Mouse (Mus musculus) mesoderm, embryonic 11.5 days (tissue): ENCODE measurements around the gene Kalrn.
A peak's percentile ranks its signal among the peaks of the same experiment; 100 is the strongest.

Experiments used
- DNase-seq: peaks from one replicate; pipeline ENCODE4 v3.0.0-alpha.2; 2012; ENCODE audit warnings: low read depth, low spot score

Gene Kalrn

DNA sequence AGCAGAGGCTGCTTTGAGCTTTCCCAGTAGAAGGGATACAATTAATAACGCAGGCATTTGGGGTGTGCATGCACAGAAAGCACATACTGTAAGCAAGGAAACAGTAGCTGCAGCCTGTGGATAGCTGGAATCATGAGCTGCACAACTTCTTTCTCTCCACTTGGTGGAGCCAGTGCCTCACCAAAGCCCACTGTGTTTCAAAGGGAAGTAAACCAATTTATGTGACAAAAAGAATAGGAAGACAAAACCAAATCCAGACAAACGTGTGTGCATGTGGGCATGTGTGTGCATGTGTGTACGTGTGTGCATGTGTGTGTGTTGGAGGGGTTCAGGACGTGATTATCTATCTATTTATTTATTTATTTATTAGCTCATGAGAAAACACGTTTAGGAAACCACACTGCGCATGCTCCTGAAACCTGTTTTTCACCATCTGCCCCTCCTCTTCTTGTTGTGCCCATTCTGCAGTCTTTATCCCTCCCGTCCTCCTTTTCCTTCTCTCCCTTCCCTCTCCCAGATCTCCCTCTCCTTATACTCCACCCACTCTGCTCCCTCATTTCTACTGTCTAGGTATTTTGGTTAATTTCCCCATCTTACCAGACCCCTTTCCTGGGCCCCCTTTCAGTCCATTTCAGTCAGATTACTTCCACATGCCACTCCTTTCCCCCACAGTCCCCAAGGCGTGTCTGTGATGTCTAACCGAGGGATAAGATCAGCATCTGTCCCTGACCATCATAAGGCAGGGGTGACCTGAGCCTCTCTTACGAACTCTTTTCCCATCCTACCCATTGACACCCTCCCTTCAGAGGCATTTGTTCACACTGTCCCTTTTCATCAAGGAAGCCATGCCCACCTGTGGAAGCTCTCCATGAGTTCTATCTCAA is 380.1 kb downstream of the Kalrn start:
- peak; percentile 68 for DNase-seq

DNA sequence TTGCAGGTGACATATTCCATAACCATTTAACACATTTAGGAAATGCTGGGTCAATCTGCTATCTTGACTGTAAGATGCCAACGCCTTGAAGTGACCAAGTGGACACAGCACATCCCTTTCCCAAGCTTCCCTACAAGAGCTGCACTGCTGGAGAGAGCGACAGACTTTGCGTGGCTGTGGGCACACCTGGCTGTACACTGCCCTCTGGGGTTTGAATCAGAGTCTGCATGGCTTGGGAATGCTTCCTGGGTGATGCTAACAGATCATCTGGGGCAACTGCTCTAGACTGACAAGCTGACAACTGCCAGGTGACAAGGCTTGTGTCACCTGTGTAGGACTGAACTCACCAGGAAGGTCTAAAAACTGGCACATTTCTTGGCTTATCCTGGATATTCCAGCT is 388.6 kb downstream of the Kalrn start:
- DNase-seq, result no peak

DNA sequence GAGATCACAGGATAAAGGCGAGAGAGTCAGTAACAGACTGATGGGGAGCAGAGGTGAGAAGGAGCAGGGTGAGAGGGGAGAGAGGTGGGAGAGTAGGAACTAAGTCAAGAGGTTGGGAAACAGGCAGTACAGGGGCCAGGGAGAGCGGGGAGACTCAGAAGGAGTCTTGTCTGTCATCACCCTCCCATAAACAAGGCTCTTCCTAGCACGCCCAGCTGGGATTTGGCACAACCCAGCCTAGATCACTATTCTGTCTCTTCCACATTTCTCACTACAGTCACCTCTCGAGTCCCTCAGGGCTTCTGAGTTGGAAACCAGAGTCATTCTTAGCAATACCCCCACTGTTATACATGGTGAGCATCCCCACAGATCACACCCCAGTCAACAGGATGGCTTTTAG is 390.1 kb downstream of the Kalrn start:
- DNase-seq, result no peak

DNA sequence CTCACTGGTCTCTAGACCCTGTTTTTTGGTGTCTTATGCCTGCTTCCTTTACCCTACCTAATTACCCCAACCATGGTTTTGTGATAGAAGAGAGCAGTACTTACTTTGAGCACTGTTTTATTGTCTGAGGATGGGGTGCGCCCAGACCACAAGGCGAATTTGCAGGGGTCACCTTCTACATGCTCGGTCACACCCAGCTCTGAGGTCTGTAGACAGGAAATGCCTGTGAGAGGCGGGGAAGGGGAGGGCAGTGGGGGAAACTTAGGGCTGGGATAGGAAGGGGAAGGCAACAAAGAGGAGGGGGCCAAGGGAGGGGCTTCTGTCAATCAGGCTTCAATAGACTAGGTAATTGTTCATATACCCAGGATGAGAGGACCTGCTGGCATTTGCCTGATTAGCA is 397.7 kb downstream of the Kalrn start:
- DNase-seq, result no peak

DNA sequence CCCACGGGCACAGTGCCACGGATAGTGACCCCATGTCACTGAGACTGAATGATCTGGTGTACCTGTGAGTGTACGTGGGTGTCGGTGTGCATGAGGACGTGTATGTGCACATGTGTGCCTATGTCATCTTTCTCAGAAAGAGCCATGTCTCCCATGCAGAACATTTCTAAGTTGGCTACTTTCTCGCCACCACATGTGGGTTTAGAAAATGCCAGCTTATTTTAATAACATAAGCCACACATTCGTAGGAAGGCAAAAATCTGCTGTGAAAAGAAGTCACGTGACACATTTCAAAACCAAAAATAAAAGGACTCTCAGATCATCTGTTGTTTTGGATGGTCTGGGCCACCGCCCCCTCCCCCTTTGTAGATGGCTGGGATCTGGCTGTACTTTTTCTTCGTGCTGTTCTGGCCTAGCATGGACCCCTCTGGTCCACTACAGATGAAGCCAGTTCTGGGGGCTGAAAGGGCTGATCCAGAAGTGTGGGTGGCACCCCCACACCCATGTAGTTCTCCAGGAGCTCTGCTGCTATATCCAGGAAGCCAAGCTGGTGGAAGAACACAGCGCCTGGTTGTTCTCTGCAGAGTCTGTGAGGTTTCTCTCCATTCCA is 400.7 kb downstream of the Kalrn start:
- DNase-seq, result no peak

DNA sequence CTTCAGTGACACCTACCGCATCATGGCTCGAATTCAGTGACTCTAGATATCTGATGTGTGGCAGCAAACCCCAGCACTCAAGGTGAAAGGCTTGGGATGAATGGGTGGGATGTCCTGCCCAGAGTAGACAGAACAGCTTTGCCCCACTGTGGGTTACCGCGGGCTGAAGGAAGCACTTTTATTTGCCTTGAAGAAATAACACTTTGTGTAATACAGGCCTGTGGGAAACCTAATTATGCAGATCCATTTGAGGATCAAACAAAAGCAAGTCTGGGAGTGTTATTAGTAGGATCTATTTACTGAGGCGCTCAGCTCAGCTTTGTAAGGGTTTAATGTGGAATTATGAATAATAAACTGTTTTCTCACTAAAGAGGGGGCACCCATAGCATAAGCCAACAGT is 406.3 kb downstream of the Kalrn start:
- no peak for DNase-seq

DNA sequence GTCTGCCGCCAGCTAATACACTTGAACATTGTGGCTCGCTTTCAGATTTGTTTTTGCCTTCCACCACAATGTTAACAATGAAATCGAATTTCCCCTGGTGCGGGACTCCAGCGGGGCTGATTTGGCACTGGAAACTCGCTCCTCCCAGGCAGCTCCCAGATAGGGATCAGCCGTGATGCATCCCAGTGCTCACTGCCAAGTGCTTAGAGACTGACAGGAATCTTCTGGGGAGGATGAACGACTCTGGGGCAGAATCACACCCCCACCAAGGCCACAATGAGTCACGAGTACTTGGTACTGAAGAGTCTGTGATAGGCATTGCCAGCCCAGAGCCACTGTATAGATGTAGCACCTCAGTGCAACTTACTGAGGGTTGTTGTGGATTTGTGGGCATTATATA is 410.2 kb downstream of the Kalrn start:
- no peak for DNase-seq

DNA sequence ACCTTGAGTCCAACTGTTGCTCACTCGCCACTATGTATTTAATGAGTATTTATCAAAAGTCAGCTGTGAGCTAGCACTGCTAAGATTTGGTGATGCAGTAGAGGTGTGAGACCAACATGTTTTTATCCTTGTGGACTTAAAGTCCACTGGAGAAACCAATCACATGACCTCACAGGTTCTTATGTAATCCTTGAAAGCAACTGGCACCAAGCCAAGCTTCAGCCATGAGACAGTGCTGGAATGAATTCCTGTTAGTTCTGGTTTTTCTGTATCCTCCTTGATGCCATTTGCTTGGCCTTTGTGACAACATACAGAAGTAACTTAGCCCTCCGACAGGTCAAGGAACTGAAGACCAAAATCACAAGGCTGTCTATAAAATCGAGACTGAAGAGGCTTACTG is 413.8 kb downstream of the Kalrn start:
- no peak for DNase-seq

DNA sequence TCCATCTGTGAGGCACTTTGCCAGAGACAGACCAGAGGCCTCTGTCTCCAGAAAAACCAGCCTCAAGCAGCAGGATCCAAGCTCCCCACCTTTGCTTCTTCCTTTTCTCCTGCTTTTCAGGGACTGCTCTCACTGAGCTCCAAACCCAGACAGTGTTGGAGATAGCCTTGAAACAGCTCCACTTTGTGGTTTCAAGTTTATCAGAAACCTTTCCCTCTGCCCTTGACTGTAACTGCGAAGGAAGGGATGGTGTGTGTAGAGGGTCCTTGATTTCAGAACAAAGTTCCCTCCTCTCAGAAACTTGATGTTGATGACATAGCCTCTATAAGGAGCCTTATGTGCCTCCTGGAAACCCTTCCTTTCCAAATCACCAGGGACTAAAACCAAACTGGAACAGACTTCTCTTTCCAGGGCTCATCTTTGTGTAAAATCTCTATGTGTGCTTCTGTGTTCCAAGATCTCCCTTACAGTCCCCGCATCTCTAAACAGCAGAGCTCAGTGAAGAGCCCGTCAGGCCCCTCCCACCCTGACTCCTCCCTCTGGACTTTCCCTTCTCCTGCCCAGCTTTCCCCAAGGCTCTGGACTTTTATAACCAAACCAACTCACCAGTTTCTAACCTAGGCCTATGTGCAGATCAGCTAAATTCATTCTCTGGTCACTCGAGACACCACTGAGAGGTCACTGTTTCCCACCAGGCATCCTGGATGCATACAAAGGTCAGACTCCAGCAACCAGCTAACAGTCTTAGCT is 415.8 kb downstream of the Kalrn start:
- no peak for DNase-seq

DNA sequence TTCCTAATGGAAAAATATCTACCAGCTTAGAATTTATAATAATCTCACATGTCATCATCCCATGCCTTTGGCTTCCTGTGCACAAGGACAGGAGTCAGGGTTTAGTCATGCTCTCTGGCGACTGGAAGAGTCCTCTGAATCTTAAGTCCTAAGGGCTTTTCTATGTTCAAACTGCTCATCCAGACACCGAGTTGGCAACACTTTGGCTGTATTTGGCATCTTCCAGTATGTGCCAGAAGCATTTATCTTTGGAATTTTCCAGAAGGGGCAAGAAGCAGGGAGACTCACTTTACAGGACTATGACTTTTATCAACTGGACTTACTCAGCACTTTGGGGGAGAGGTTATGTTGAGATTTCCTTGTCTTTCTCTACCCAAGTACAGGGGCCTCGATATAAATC is 417.6 kb downstream of the Kalrn start:
- no peak for DNase-seq

DNA sequence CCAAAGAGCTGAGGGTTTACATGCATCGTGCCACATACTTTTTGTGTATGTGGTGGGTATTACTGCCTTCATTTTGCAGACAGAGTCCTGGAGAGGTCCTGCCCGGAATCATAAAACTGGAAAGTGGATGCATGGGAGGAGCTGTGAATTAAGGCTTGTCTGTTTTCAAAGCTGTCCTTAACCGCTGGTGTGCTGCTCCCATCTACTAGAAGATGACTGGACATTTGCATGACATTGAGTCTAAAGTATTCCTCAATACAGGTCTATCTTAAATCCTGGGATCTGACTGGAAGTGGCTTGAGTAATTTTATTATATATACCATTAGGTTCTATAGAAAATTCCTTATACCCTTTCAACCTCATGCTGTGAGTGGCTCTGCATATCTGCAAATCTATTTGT is 418.4 kb downstream of the Kalrn start:
- no peak for DNase-seq

DNA sequence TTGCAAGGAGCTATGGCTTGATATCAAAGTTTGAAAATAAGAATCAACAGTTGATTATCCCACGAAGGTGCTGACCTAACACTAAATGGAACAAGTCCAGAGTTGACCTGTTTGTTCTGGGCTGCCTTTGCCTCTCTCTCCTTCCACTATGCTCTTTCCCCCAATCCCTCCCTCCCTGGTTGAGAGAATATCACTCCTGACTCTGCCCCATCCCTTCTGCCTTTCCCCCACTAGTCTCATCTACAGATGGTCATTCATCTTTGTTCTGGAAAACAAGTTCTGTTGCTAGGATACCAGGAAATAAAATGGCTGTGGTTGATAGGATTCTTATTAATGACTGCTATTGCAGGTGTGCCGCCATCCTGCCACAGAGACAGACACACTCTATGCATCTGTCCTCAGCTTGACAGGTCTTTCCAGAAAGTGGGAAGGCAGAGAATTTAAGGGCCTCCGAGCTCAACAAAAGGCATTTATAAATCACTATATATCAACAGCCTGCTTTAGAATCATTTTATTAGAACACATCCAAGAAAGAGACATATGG is 421.7 kb downstream of the Kalrn start:
- DNase-seq, result peak; percentile 12

DNA sequence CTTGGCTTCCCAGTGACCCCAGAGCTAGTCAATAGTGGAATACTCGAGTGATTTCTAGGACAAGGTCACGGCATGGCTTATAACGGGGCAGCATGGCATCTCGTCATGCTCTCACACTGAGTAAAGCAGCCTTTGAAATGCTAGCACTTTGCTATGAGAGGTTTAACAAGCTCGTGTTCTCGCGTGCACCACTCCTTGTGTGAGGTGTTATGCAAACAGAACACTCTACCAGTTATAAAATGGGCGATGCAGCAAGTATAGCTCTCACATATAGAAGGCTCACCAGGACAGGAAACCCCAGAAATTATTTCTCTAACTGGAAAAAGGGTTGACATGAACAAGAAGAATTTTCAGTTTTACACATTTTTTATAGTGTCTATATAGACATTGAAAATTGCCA is 431.7 kb downstream of the Kalrn start:
- DNase-seq, result no peak

DNA sequence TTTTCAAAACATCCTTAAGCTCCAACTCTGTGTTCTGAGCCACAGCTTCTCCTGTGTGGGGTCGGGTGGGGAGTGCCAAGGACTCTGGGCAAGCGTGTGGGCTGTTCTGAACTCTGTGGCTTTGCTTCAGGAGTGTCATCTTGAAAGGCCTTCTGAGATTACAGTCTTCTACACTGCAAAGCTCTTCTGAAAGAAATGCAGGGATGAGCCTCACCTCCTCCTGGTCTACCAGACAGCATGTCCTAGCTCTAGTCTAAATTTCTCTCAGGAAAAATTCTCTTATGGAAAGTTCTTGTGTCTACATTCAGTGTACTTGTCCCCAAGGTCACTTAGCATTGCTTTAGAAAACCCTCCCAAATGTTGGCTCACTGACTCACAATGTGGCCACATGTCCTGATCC is 438.3 kb downstream of the Kalrn start:
- no peak for DNase-seq

DNA sequence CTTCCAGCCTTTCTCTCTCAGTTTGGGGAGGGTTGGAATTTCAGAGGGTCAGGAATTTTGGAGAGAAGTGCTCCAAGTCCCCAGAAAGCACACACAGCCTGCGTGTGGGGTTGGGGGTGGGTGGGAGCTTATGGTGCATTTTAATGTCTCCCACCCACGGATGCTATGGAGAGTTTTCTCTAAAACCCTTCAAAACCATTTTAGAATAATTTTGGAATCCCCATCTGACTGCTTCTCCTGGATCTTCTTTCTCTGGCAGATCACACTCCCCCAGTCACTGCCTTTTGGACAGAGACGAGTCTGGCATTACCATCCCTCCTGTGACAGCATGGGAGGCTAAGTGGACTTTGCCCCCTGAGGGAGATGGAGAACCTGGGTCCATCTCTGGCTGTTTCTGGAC is 438.7 kb downstream of the Kalrn start:
- DNase-seq, result no peak

DNA sequence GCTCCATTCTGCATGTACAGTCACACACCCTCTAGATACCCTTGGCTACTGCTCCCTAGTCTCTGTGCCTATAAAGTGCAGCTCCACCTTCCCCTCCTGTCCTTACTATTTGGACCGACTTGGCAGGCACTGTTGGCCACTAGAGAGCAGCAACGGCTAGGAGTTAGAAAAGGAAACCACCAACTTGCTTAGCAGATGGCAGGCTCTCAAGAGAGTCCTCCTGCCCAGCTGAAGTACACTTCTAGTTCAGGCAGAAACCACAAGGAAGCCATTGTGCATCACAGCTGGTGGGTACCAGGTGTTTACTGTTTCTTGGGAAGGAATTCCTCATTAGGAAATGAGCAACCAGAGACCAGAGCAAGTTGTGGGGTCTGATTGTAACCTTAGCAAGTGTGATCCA is 447.7 kb downstream of the Kalrn start:
- DNase-seq, result peak; percentile 75

DNA sequence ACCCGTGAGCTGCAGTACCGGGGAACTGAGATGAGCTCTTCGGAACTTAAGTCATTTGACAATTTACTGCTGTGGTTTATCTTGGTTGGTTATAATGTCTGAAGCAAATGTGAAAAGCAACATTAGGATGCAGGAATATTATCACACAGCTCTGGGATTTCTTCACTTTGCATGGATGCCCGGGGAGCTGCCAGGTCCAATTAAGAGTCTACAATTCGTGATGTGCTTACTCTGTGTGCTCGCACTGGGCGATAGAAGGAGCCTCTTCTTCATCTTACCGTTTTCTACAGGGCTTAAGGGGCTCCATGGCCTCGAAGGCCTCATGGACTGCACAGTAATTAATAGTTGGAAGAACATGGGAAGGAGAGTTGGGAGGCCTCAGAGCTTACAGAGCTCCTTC is 450.8 kb downstream of the Kalrn start:
- DNase-seq, result no peak

DNA sequence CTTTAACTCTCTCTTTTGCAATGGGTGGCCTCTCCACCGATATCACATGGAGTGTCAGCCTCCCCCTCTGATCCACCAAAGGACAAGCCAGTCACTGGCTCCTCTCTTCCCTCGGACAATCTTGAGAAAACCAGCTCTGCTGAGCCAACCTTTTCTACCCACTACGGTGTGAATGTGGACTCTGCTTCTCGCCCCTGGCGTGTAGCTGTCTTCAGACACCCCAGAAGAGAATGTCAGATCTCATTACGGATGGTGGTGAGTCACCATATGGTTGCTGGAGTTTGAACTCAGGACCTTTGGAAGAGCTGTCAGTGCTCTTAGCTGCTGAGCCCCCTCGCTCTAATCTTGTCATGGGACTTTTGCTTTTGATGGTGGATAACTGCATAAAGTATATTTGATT is 452.0 kb downstream of the Kalrn start:
- no peak for DNase-seq

DNA sequence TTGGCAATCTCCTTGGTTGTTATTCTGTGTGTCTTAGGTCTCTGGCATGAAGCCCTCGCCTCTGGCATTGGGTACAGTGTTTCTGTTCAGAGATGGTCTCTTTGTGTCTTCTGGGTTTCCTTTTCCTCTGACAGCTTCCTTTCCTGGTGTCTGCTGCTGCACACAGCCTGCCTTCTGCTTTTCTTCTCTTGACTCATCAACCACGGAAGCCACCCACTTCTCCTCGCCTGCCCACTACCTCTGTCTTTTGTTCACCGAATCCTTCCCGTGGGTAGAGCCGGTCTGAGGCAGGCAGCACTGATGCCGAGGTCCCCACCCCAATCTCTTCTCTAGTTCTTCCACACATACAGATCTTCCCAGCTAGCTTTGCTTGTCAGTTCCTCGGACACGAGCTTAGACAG is 452.5 kb downstream of the Kalrn start:
- no peak for DNase-seq

DNA sequence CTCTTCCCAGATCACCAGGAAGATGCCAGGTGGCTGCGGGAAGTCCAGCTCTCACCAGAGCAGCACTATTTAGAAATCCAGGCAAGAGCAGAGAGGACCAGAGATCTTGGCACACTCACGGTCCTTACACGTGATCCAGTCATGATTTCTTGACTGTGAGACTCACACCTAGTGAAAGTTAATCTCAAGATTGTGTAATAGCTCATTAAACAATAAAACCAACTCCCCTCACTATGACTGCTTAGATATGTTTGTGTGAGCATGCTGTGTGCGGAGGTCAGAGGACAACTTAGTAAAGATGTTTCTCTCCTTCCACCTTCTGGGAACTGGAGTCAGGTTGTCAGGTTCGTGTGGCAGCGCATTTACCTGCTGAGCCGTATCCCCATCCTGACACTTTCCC is 453.5 kb downstream of the Kalrn start:
- no peak for DNase-seq

DNA sequence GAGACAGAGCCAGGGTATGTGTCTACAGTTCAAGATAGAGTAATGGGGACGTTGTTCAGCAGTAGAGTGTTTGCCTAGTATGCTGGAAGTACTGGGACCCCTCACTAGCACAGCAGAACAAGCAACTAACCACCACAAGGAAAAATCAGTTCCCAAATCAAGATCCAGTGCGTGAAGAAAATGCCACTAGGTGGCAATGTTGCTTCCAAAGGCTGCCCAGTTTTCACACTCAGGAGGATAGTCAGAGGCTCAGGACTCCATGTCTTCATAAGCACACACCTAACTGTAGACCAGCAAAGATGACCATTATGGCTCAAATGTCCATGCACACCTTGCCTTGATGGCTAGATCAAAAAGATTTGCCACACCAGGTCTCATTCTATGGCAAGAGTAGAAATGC is 454.0 kb downstream of the Kalrn start:
- DNase-seq, result peak; percentile 23

DNA sequence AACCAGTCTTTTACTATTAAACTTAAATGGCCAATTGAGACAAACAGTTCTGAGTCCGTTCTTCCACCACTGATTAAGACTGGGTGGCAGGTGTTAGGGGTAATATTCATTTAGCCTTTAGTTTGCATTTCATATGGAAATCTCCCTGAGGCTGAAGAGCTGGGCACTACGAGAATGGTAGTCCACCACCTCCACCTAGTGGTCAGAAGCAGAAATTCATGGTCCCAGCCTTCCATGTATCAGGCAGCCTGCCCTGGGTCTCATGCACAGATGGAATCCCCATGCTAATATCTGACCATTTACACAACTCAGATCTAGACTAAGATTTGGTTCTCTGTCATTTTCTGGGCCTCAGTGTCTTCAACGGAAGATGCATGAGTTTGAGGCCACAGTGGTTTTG is 458.7 kb downstream of the Kalrn start:
- DNase-seq, result peak; percentile 76
